Mouse (Mus musculus) C2C12 (cell line): ENCODE data around the gene Rnf111.

Experiments
- CTCF ChIP-seq: IDR thresholded peaks from one replicate; pipeline ENCODE4 v1.5.1; 2011; ENCODE audit not compliant: control insufficient read depth, insufficient read depth, insufficient read length
- MAX ChIP-seq: IDR thresholded peaks from one replicate; pipeline ENCODE4 v1.6.1; 2011; ENCODE audit warnings: mild to moderate bottlenecking, control low read depth
- USF1 ChIP-seq: IDR thresholded peaks from one replicate; pipeline ENCODE4 v1.6.1; 2011; ENCODE audit warnings: low read depth, mild to moderate bottlenecking, control low read depth, moderate library complexity

DNA sequence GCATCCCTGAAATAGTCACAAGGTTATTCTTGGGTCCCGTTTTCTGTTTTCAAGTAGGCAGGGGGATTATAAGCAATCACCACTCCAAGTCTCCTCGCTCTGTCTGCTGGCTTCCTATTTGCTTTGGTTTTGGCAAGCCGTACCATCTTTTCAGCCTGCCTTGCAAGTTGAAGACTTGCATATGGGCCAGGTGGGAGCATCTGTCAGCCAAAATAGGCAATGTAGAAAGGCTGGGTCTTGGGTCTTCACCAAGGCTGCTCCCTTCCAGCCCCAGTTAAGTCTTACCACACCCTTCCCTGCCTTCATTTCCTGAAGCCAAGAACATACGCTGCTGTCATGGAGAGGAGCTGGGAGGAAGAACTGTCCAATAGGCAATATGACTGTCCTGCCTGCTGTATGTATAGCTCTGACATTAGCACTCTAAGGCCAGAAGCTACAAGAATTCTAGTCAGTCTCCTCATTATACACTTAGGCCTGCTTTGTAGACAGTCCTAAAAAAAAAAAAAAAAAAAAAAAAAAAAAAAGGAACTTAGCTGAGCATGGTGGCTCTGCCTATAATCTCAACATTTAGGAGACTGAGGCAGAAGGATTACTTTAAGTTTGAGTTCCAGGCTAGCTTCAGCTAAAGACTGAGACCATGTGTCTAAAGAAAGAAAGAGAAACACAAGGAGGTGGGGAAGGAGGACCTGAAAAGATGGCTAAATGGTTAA is 116.0 kb downstream of the Rnf111 start:
- TF ChIP-seq CTCF: no peak
- no peak for TF ChIP-seq USF1
- TF ChIP-seq MAX: no peak
